Mouse (Mus musculus) lung, embryonic 14.5 days (tissue): ENCODE measurements at regions not wholly inside any gene's neighbourhood (a gene's known extent, or its start where the extent isn't known, plus 50 kb on each side); places are given as distances from the start of the nearest gene placed in this dataset.

Experiments used
- ATAC-seq: fragments of 200-750 bp; cut with Nextera tagmentation; 2 replicates; pipeline ENCODE4 v1.8.0; 2017; ENCODE audit warnings: mild to moderate bottlenecking, moderate TSS enrichment, moderate library complexity; ENCODE audit not compliant: insufficient read depth
- DNase-seq: peaks from one replicate; pipeline ENCODE4 v3.0.0-alpha.2; 2015
- H3K27ac ChIP-seq: fragments of 300-500 bp; sonication (generic); 2 replicates; pipeline ENCODE4 v1.5.1; 2014; ENCODE audit warnings: low read depth, mild to moderate bottlenecking, moderate library complexity
- H3K27me3 ChIP-seq: fragments of 300-500 bp; sonication (generic); 2 replicates; pipeline ENCODE4 v1.6.1; 2014; ENCODE audit warnings: low read length, control low read depth; ENCODE audit not compliant: insufficient read depth
- H3K36me3 ChIP-seq: fragments of 300-500 bp; sonication (generic); 2 replicates; pipeline ENCODE4 v1.6.1; 2014; ENCODE audit warnings: control low read depth; ENCODE audit not compliant: insufficient read depth
- H3K4me1 ChIP-seq: fragments of 300-500 bp; sonication (generic); 2 replicates; pipeline ENCODE4 v1.6.1; 2014; ENCODE audit warnings: antibody characterized with exemption, control low read depth; ENCODE audit not compliant: insufficient read depth
- H3K4me2 ChIP-seq: fragments of 300-500 bp; sonication (generic); 2 replicates; pipeline ENCODE4 v1.6.1; 2014; ENCODE audit warnings: mild to moderate bottlenecking
- H3K4me3 ChIP-seq: fragments of 300-500 bp; sonication (generic); 2 replicates; pipeline ENCODE4 v1.5.1; 2014; ENCODE audit warnings: low read depth, low read length
- H3K9ac ChIP-seq: fragments of 300-500 bp; sonication (generic); 2 replicates; pipeline ENCODE4 v1.6.1; 2014
- H3K9me3 ChIP-seq: fragments of 300-500 bp; sonication (generic); 2 replicates; pipeline ENCODE4 v1.6.1; 2016; ENCODE audit warnings: low read depth, low read length, control low read depth
- CTCF ChIP-seq: IDR thresholded peaks from 2 replicates; pipeline ENCODE4 v1.5.1; 2016; ENCODE audit warnings: antibody characterized with exemption, low read depth
- WGBS: fragments of 180-500 bp; shearing (Covaris S2); extraction: QIAGEN DNeasy Blood & Tissue Kit; methylation state at CpG from one replicate; pipeline ENCODE4 v1.1.7; 2014; 5-methylcytosine and 5-hydroxymethylcytosine counted together

DNA sequence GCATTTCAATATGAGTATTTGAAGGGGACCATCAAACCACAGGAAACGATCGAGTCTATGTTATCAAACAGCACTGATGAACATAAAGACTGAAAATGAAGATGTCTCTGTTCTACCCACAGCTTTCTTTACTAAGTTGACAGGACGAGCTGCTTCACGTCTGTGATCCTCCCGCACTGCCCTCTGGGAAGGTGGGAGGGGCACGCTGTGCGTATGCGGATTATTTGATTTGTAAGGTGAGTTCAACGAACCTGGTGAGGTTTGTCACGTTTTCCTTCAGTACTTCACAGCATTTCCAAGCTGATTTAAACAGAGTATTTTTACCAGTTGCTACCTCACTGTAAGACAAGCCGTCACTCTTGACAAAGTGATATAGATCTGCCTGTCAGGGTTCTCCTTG is 75.9 kb upstream of the Dusp10 start:
- Histone ChIP-seq H3K27ac (no peak overlapping the region), H3K4me2 (no peak overlapping the region), H3K9me3 (no peaks in the 10 kb centered on the region), H3K4me1 (no peaks in the 10 kb centered on the region), H3K36me3 (no peaks in the 10 kb centered on the region), H3K27me3 (no peaks in the 10 kb centered on the region), H3K4me3 (no peak overlapping the region), H3K9ac (no peak overlapping the region)
- TF ChIP-seq CTCF = no peak
- DNase-seq (no peak), ATAC-seq (no peak)
- 86% methylated on average over 11 of the region's 11 CpGs for WGBS

DNA sequence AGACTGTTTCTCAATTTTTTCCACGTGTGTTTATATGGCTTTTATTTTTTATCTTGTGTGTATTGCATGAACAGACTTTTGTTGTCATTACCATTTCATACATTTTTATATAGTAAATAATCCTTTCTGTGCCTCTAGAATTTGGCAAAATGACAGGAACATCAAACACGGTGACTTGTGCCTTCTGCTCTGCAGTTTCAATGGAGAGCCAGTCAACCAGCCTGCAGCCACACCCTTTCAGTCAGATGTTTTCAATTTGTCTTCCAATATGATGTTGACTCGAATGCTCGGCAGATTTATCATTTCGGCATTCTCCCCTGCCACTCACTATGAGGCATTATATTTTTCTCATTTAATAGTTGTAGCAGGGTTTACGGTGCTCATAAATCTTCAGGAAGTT is 74.7 kb upstream of the Dusp10 start:
- Histone ChIP-seq H3K4me3 (no peak overlapping the region), H3K27ac (no peak overlapping the region), H3K36me3 (no peaks in the 10 kb centered on the region), H3K4me2 (no peak overlapping the region), H3K4me1 (no peaks in the 10 kb centered on the region), H3K9me3 (no peaks in the 10 kb centered on the region), H3K9ac (no peak overlapping the region), H3K27me3 (no peaks in the 10 kb centered on the region)
- WGBS = 55% methylated on average over 6 of the region's 6 CpGs
- ATAC-seq (no peak), DNase-seq (peak; percentile 63)
- no peak for TF ChIP-seq CTCF

DNA sequence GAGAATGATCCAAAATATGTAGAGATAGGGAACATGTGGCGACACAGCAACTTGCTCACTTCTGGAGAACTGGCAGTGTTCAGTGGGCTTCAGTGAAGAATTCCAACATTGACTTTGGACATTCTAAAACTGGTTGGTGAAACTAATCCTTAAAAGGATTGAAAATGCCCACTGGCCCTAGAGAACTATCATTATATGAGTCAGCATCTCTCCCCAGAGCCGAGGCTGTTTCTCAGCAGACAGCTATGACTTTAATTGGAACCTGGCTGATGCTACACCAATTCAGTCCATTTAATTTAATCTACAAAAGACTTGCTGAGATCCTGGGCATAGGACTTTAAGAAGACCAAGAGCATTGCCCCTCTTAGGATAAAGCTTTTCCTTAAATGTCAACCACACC is 72.4 kb upstream of the Dusp10 start:
- Histone ChIP-seq H3K9ac (no peak overlapping the region), H3K4me3 (no peak overlapping the region)

DNA sequence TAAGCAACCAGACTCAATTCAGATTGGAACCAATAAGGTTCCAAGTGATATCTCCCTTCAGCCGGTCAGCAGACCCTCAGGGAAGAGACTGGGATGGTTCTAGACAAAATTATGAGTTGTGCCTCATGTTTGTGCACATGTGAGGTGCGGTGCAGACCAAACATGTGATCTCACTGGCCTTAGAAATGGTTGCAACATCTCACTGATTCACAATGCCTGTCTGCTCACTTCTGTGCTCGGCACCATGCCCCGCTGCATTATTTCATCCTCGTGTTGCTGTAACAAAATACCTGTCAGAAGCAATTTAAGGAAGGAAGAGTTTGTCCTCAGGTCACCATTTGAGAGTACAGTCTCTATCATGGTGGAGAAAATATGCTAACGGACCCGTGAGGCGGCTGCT is 66.9 kb upstream of the Dusp10 start:
- WGBS = 87% methylated on average over 8 of the region's 8 CpGs
- no peaks in the 10 kb centered on the region for H3K4me1 ChIP-seq
- no peak overlapping the region for H3K4me3 ChIP-seq
- H3K9me3 ChIP-seq = no peaks in the 10 kb centered on the region
- H3K27me3 ChIP-seq = no peaks in the 10 kb centered on the region
- no peak overlapping the region for H3K27ac ChIP-seq
- H3K9ac ChIP-seq = no peak overlapping the region
- no peaks in the 10 kb centered on the region for H3K36me3 ChIP-seq
- DNase-seq = no peak
- no peak for TF ChIP-seq CTCF
- ATAC-seq = no peak
- no peak overlapping the region for H3K4me2 ChIP-seq

More for the DNA sequence above, 72.4 kb upstream of the Dusp10 start:
- no peak for TF ChIP-seq CTCF
- 86% methylated on average over 2 of the region's 2 CpGs for WGBS
- H3K36me3 ChIP-seq = no peaks in the 10 kb centered on the region
- no peaks in the 10 kb centered on the region for H3K4me1 ChIP-seq
- ATAC-seq (no peak), DNase-seq (no peak)
- H3K9me3 ChIP-seq = no peaks in the 10 kb centered on the region
- H3K27me3 ChIP-seq = no peaks in the 10 kb centered on the region
- H3K4me2 ChIP-seq = no peak overlapping the region
- no peak overlapping the region for H3K27ac ChIP-seq

DNA sequence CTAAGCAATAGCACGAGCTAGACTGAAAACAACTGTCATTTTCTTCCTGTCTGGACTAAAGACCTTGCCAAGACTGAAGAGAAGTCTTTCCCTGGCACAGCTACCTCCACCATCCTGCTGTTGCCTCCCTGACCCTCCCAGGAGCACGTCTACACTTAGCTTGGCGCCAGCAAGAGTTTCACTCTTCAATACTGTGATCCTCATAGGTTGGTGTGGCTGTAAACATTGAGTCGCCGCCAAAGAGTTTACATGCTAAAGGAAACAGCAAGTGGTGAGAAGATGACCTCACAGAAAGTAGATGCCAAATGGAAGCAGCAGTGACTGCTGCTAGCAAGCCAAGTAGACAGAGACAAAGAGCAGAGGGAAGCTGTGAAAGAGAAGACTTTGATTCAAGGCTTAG is 66.0 kb upstream of the Dusp10 start:
- no peaks in the 10 kb centered on the region for H3K36me3 ChIP-seq
- no peaks in the 10 kb centered on the region for H3K9me3 ChIP-seq
- no peak overlapping the region for H3K9ac ChIP-seq
- peak; percentile 28; the same call in 1 of the 2 replicates for ATAC-seq
- no peaks in the 10 kb centered on the region for H3K27me3 ChIP-seq
- H3K4me3 ChIP-seq = no peak overlapping the region
- H3K27ac ChIP-seq = no peak overlapping the region
- no peaks in the 10 kb centered on the region for H3K4me1 ChIP-seq
- peak; percentile 57 for DNase-seq
- TF ChIP-seq CTCF = no peak
- H3K4me2 ChIP-seq = no peak overlapping the region
- 35% methylated on average over 5 of the region's 5 CpGs for WGBS

DNA sequence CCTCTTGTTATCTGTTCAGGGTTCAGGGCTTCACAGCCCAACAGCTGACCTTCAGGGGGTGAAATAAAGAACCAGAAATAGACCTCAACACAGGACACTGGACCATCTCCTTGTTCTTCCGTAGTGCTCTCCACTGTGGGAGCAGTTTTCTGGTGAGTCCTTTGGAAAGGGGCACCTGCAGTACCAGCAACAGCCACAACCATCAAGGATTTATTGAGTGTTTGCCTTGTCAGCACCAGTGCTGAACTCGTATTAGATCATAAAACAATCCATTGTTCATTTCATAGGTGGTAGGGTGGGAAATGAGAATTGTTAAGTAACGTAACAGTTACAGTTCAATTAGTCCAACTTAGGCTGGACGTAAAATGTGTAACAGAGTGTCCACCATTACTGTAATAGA is 63.9 kb upstream of the Dusp10 start:
- Histone ChIP-seq H3K4me1 (no peaks in the 10 kb centered on the region), H3K36me3 (no peaks in the 10 kb centered on the region), H3K4me3 (no peak overlapping the region), H3K4me2 (no peak overlapping the region), H3K9ac (no peak overlapping the region), H3K27me3 (no peaks in the 10 kb centered on the region), H3K27ac (no peak overlapping the region), H3K9me3 (no peaks in the 10 kb centered on the region)
- peak; percentile 19 for DNase-seq
- TF ChIP-seq CTCF = peak; percentile 51
- 55% methylated on average over 4 of the region's 4 CpGs for WGBS
- ATAC-seq = no peak

DNA sequence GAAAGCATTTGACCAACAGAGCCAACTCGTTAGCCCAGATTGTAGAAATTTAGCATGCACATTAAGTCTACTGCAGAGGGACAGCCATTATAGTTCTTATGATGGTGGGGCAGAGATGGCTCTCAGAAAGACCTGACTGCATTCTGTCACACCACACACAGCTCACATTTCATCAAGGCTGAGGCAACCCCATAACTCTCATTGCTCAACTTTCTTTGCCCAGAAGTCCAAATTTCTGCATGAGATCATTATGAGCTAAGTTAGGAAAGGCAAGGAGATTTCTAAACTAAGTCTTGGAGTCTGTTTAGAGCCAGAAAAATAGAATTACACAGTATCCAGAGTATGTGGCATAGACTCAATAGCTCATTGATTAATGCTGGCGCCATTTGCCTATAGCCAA is 59.0 kb upstream of the Dusp10 start:
- no peak overlapping the region for H3K4me3 ChIP-seq
- no peak for TF ChIP-seq CTCF
- H3K36me3 ChIP-seq = no peaks in the 10 kb centered on the region
- DNase-seq (no peak), ATAC-seq (no peak)
- no peaks in the 10 kb centered on the region for H3K27me3 ChIP-seq
- no peak overlapping the region for H3K4me2 ChIP-seq
- H3K9ac ChIP-seq = no peak overlapping the region
- H3K9me3 ChIP-seq = no peaks in the 10 kb centered on the region
- H3K27ac ChIP-seq = no peak overlapping the region
- WGBS = 88% methylated on average over 2 of the region's 2 CpGs
- no peaks in the 10 kb centered on the region for H3K4me1 ChIP-seq

DNA sequence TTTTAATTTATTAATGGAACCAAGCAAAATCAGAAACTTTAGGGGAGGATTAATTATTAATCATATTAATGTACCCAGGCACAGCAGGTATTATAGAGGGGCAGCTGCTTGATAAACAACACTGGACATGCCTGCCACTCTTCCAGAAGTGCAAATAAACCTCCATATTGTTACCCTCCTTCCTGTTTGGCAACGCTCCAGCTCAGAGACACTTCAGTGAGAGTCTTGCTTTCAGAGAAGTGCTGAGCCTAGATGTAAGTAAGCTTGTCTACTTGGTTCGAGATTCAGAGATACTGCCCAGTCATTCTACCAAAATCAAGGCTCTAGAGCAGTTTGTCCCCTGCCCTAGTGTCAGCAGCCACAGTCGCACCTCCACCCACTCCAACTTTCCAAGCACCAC is 56.7 kb upstream of the Dusp10 start:
- H3K9ac ChIP-seq = no peak overlapping the region
- H3K27ac ChIP-seq = no peak overlapping the region
- H3K4me1 ChIP-seq = no peaks in the 10 kb centered on the region
- DNase-seq (peak; percentile 67), ATAC-seq (no peak)
- H3K36me3 ChIP-seq = no peaks in the 10 kb centered on the region
- H3K27me3 ChIP-seq = no peaks in the 10 kb centered on the region
- H3K4me3 ChIP-seq = no peak overlapping the region
- no peak for TF ChIP-seq CTCF
- H3K9me3 ChIP-seq = no peaks in the 10 kb centered on the region
- no peak overlapping the region for H3K4me2 ChIP-seq
- WGBS = 54% methylated on average over 3 of the region's 3 CpGs
